Mouse (Mus musculus) MEL (cell line): Measurements from ENCODE around the gene Angptl2. TPM values are rescaled to one million over a fixed set of nuclear protein-coding genes. Genes with fewer than 3 reads are reported as not detected.

Source experiments
- DNase-seq: peaks from one replicate; pipeline ENCODE4 v3.0.0; 2011; ENCODE audit warnings: low read depth, low spot score
- H3K27ac ChIP-seq: 2 replicates; pipeline ENCODE4 v1.5.1; 2012; ENCODE audit warnings: low read depth, mild to moderate bottlenecking, control low read depth, low read length, moderate library complexity; ENCODE audit not compliant: control insufficient read depth
- H3K27me3 ChIP-seq, 2 experiments: fragments of 150-350 bp in 1 of 2; sonication (generic) in 1 of 2; 2 replicates each; pipeline ENCODE4 v1.6.1; 2012; ENCODE audit warnings: low read length in 2 of 2, mild to moderate bottlenecking in 2 of 2, improper control_type of control experiment in 1 of 2, moderate library complexity in 1 of 2; ENCODE audit not compliant: insufficient read depth in 2 of 2, control insufficient read depth in 1 of 2
- H3K36me3 ChIP-seq, 2 experiments: 2 replicates each; pipeline ENCODE4 v1.6.1; 2012 to 2014; ENCODE audit warnings: low read length in 2 of 2, improper control_type of control experiment in 1 of 2, inconsistent platforms in 1 of 2, mild to moderate bottlenecking in 1 of 2; ENCODE audit not compliant: insufficient read depth in 2 of 2, control insufficient read depth in 1 of 2
- H3K4me1 ChIP-seq, 2 experiments: fragments of 150-350 bp in 1 of 2; sonication (generic) in 1 of 2; 2 replicates each; pipeline ENCODE4 v1.6.1; 2012; ENCODE audit warnings: low read length in 2 of 2, improper control_type of control experiment in 1 of 2, mild to moderate bottlenecking in 1 of 2; ENCODE audit not compliant: insufficient read depth in 2 of 2, control insufficient read depth in 1 of 2
- H3K4me3 ChIP-seq, 2 experiments: fragments of 150-350 bp in 1 of 2; sonication (generic) in 1 of 2; 2 replicates each; pipeline ENCODE4 v1.5.1; 2012; ENCODE audit warnings: low read depth in 2 of 2, low read length in 2 of 2, mild to moderate bottlenecking in 2 of 2, moderate library complexity in 2 of 2, control low read depth in 1 of 2, improper control_type of control experiment in 1 of 2; ENCODE audit not compliant: control insufficient read depth in 1 of 2, insufficient read depth in 1 of 2
- H3K79me2 ChIP-seq: 2 replicates; pipeline ENCODE4 v1.6.1; 2012; ENCODE audit warnings: mild to moderate bottlenecking, low read length, moderate library complexity; ENCODE audit not compliant: control insufficient read depth, poor library complexity, insufficient read depth
- H3K9ac ChIP-seq: 2 replicates; pipeline ENCODE4 v1.6.1; 2012; ENCODE audit warnings: low read depth, mild to moderate bottlenecking, control low read depth, low read length, moderate library complexity; ENCODE audit not compliant: control insufficient read depth, poor library complexity, severe bottlenecking
- H3K9me3 ChIP-seq: fragments of 150-350 bp; sonication (generic); replicated peaks from 2 replicates; pipeline ENCODE4 v1.6.1; 2012; ENCODE audit warnings: mild to moderate bottlenecking, low read length, improper control_type of control experiment, moderate library complexity; ENCODE audit not compliant: insufficient read depth
- BHLHE40 ChIP-seq: IDR thresholded peaks from 2 replicates; pipeline ENCODE4 v1.6.1; 2012; ENCODE audit warnings: low read depth, mild to moderate bottlenecking, inconsistent platforms, low read length, improper control_type of control experiment, borderline replicate concordance
- CHD2 ChIP-seq: IDR thresholded peaks from 2 replicates; pipeline ENCODE4 v1.6.1; 2011; ENCODE audit warnings: low read length, improper control_type of control experiment
- ETS1 ChIP-seq: IDR thresholded peaks from 2 replicates; pipeline ENCODE4 v1.6.1; 2012; ENCODE audit warnings: low read depth, mild to moderate bottlenecking, inconsistent platforms, low read length, improper control_type of control experiment, moderate library complexity
- GABPA ChIP-seq: IDR thresholded peaks from 2 replicates; pipeline ENCODE4 v1.6.1; 2012; ENCODE audit warnings: low read depth, mild to moderate bottlenecking, inconsistent platforms, low read length, improper control_type of control experiment, moderate library complexity
- GATA1 ChIP-seq: IDR thresholded peaks from 2 replicates; pipeline ENCODE4 v1.6.1; 2011; ENCODE audit warnings: low read depth, low read length, improper control_type of control experiment
- HCFC1 ChIP-seq: IDR thresholded peaks from 2 replicates; pipeline ENCODE4 v1.6.1; 2012; ENCODE audit warnings: low read depth, mild to moderate bottlenecking, inconsistent platforms, low read length, improper control_type of control experiment, moderate library complexity
- JUND ChIP-seq: IDR thresholded peaks from 2 replicates; pipeline ENCODE4 v1.6.1; 2011; ENCODE audit warnings: low read depth, mild to moderate bottlenecking, improper control_type of control experiment, low read length
- KAT2A ChIP-seq: conservative IDR thresholded peaks from 2 replicates; pipeline ENCODE4 v1.6.1; 2012; ENCODE audit warnings: low read depth, low read length, improper control_type of control experiment, inconsistent platforms
- MAX ChIP-seq: IDR thresholded peaks from 2 replicates; pipeline ENCODE4 v1.6.1; 2011; ENCODE audit warnings: low read length, improper control_type of control experiment
- MAZ ChIP-seq: IDR thresholded peaks from 2 replicates; pipeline ENCODE4 v1.6.1; 2012; ENCODE audit warnings: low read depth, mild to moderate bottlenecking, inconsistent platforms, low read length, improper control_type of control experiment
- POLR2A ChIP-seq, 2 experiments: IDR thresholded peaks; 2 replicates each; pipeline ENCODE4 v1.6.1; 2011 to 2012; ENCODE audit warnings: low read length in 2 of 2, mild to moderate bottlenecking in 2 of 2, control low read depth in 1 of 2, improper control_type of control experiment in 1 of 2, low read depth in 1 of 2, moderate library complexity in 1 of 2; ENCODE audit not compliant: control insufficient read depth in 1 of 2, insufficient read depth in 1 of 2, poor library complexity in 1 of 2
- POLR2AphosphoS5 ChIP-seq: IDR thresholded peaks from 2 replicates; pipeline ENCODE4 v1.6.1; 2012; ENCODE audit warnings: low read depth, borderline replicate concordance, mild to moderate bottlenecking, inconsistent platforms, low read length, moderate library complexity, mixed read lengths
- SIN3A ChIP-seq: IDR thresholded peaks from 2 replicates; pipeline ENCODE4 v1.6.1; 2012; ENCODE audit warnings: low read length, improper control_type of control experiment, inconsistent platforms
- SMC3 ChIP-seq: IDR thresholded peaks from 2 replicates; pipeline ENCODE4 v1.6.1; 2011; ENCODE audit warnings: low read depth, low read length, improper control_type of control experiment
- TAL1 ChIP-seq: IDR thresholded peaks from 2 replicates; pipeline ENCODE4 v1.6.1; 2012; ENCODE audit warnings: mild to moderate bottlenecking, inconsistent platforms, low read length, moderate library complexity, mixed read lengths
- TCF12 ChIP-seq: IDR thresholded peaks from 2 replicates; pipeline ENCODE4 v1.6.1; 2014; ENCODE audit warnings: low read depth, mild to moderate bottlenecking, inconsistent platforms, low read length, improper control_type of control experiment, moderate library complexity
- ZC3H11A ChIP-seq: IDR thresholded peaks from 2 replicates; pipeline ENCODE4 v1.6.1; 2012; ENCODE audit warnings: low read depth, mild to moderate bottlenecking, inconsistent platforms, low read length, improper control_type of control experiment
- ZKSCAN1 ChIP-seq: IDR thresholded peaks from 2 replicates; pipeline ENCODE4 v1.6.1; 2012; ENCODE audit warnings: low read depth, mild to moderate bottlenecking, inconsistent platforms, low read length, improper control_type of control experiment, moderate library complexity
- ZMIZ1 ChIP-seq: IDR thresholded peaks from 2 replicates; pipeline ENCODE4 v1.6.1; 2012; ENCODE audit warnings: low read depth, mild to moderate bottlenecking, inconsistent platforms, low read length, improper control_type of control experiment, moderate library complexity
- ZNF384 ChIP-seq: IDR thresholded peaks from 2 replicates; pipeline ENCODE4 v1.6.1; 2012; ENCODE audit warnings: low read depth, mild to moderate bottlenecking, inconsistent platforms, low read length, improper control_type of control experiment
- polyA plus RNA-seq, 2 experiments: library from polyadenylated mRNA; stranded (reverse) in 1 of 2; unstranded in 1 of 2; fragments of >175 nt in 1 of 2; fragments of >200 nt in 1 of 2; gene quantifications; 2 replicates each; pipeline versions ENCODE4 v1.2.1 to v1.2.4; 2012; ENCODE audit warnings: low replicate concordance in 2 of 2, low read depth in 1 of 2; ENCODE audit not compliant: insufficient read length in 2 of 2, insufficient read depth in 1 of 2, missing spikeins in 1 of 2
- total RNA-seq: library from RNA; depleted of rRNA; stranded (reverse); fragments of 300-350 nt; gene quantifications from 2 replicates; pipeline ENCODE4 v1.2.3, GENCODE M21; 2012

Angptl2 gene
- total and polyA plus RNA-seq, 3 experiments: 0.08 TPM; not detected in 2

GRCm38 (mm10) chr2:33205939-33206525, 9.8 kb upstream of the Angptl2 start:
- DNase-seq: no peak
- no peak overlapping the region for H3K27ac ChIP-seq
- no peak for TF ChIP-seq JUND
- TF ChIP-seq ZMIZ1: no peak
- no peak for TF ChIP-seq POLR2A (IDR thresholded peaks at IDR 0.05; ENCODE audit: control insufficient read depth in 1 of 2, insufficient read depth in 1 of 2, low read depth in 1 of 2, low read length in 2 of 2, poor library complexity in 1 of 2)
- no peak for TF ChIP-seq ZC3H11A
- TF ChIP-seq ZNF384: no peak
- no peak for TF ChIP-seq POLR2AphosphoS5
- TF ChIP-seq SMC3: no peak
- no peak for TF ChIP-seq KAT2A
- TF ChIP-seq CHD2: no peak
- TF ChIP-seq SIN3A: no peak
- no peak for TF ChIP-seq MAZ
- no peak for TF ChIP-seq HCFC1
- TF ChIP-seq GABPA: no peak
- no peak for TF ChIP-seq ETS1
- TF ChIP-seq, all 39 proteins: peak for 0

GRCm38 (mm10) chr2:33207069-33207468, 8.8 kb upstream of the Angptl2 start:
- Histone ChIP-seq H3K27me3 (no peaks in the 10 kb centered on the region), H3K79me2 (no peaks in the 10 kb centered on the region), H3K27ac (no peak overlapping the region), H3K9me3 (no peaks in the 10 kb centered on the region)
- no peak for TF ChIP-seq ZMIZ1
- TF ChIP-seq TAL1: no peak
- no peak for TF ChIP-seq ZNF384
- no peak for TF ChIP-seq TCF12
- no peak for TF ChIP-seq GATA1
- no peak for TF ChIP-seq BHLHE40
- no peak for TF ChIP-seq MAX
- TF ChIP-seq ZKSCAN1: no peak
- no peak for TF ChIP-seq CHD2
- TF ChIP-seq SMC3: no peak
- TF ChIP-seq, all 39 proteins: peak for 0
- H3K36me3 ChIP-seq: no peaks in the 10 kb centered on the region
- H3K9ac ChIP-seq: no peak overlapping the region
- H3K4me1 ChIP-seq: no peaks in the 10 kb centered on the region
- no peak overlapping the region for H3K4me3 ChIP-seq
- DNase-seq: no peak

More at GRCm38 (mm10) chr2:33205939-33206525, 9.8 kb upstream of the Angptl2 start:
- Histone ChIP-seq H3K9me3 (no peaks in the 10 kb centered on the region), H3K4me1 (no peaks in the 10 kb centered on the region), H3K27me3 (no peaks in the 10 kb centered on the region), H3K4me3 (no peak overlapping the region), H3K9ac (no peak overlapping the region), H3K36me3 (no peaks in the 10 kb centered on the region), H3K79me2 (no peaks in the 10 kb centered on the region)
